Mouse (Mus musculus) heart, embryonic 12.5 days (tissue): ENCODE data around the gene Prkar1b. TPM values are rescaled to one million over a fixed set of nuclear protein-coding genes. Genes with fewer than 3 reads are reported as not detected.
A peak's percentile ranks its signal among the peaks of the same experiment; 100 is the strongest.

Source experiments
- ATAC-seq: fragments of 200-750 bp; cut with Nextera tagmentation; 2 replicates; pipeline ENCODE4 v1.8.0; 2017; ENCODE audit warnings: moderate TSS enrichment, moderate library complexity; ENCODE audit not compliant: insufficient number of reproducible peaks, low FRiP score
- H3K27ac ChIP-seq: fragments of 300-500 bp; sonication (generic); 2 replicates; pipeline ENCODE4 v1.5.1; 2016; ENCODE audit warnings: mild to moderate bottlenecking, moderate library complexity; ENCODE audit not compliant: poor library complexity, severe bottlenecking
- H3K27me3 ChIP-seq: fragments of 300-500 bp; sonication (generic); replicated peaks from 2 replicates; pipeline ENCODE4 v1.6.1; 2016; ENCODE audit warnings: mild to moderate bottlenecking, moderate library complexity
- H3K36me3 ChIP-seq: fragments of 300-500 bp; sonication (generic); 2 replicates; pipeline ENCODE4 v1.6.1; 2016; ENCODE audit warnings: mild to moderate bottlenecking, moderate library complexity
- H3K4me1 ChIP-seq: fragments of 300-500 bp; sonication (generic); replicated peaks from 2 replicates; pipeline ENCODE4 v1.6.1; 2016; ENCODE audit warnings: mild to moderate bottlenecking
- H3K4me2 ChIP-seq: fragments of 300-500 bp; sonication (generic); 2 replicates; pipeline ENCODE4 v1.6.1; 2016; ENCODE audit warnings: mild to moderate bottlenecking, moderate library complexity
- H3K4me3 ChIP-seq: fragments of 300-500 bp; sonication (generic); 2 replicates; pipeline ENCODE4 v1.5.1; 2016; ENCODE audit warnings: mild to moderate bottlenecking
- H3K9ac ChIP-seq: fragments of 300-500 bp; sonication (generic); 2 replicates; pipeline ENCODE4 v1.6.1; 2016; ENCODE audit warnings: mild to moderate bottlenecking, moderate library complexity
- H3K9me3 ChIP-seq: fragments of 300-500 bp; sonication (generic); replicated peaks from 2 replicates; pipeline ENCODE4 v1.6.1; 2016; ENCODE audit warnings: mild to moderate bottlenecking, moderate library complexity
- WGBS: fragments of 180-500 bp; shearing (Covaris S2); methylation state at CpG from one replicate; pipeline ENCODE4 v1.1.7; 2016; 5-methylcytosine and 5-hydroxymethylcytosine counted together
- polyA plus RNA-seq: library from polyadenylated mRNA; unstranded; fragments of >200 nt; fragmentation: Nextera tagmentation; extraction: Ambion mirVana; gene quantifications from 2 replicates; pipeline ENCODE4 v1.2.1, GENCODE M21; 2016

Gene Prkar1b
- 10.4 and 11.5 TPM in 2 replicates for polyA plus RNA-seq

- WGBS: under 1% methylated on average over 82 of the region's 87 CpGs
- Histone ChIP-seq H3K4me3 (peak within 1 kb of the TSS; percentile 90), H3K27ac (peak within 1 kb of the TSS; percentile 72; the same call in 1 of the 2 replicates), H3K9ac (peak within 1 kb of the TSS; percentile 89), H3K36me3 (peaks cover 32% of the 10 kb centered on the region), H3K4me1 (peaks cover 21% of the 10 kb centered on the region), H3K4me2 (peak within 1 kb of the TSS; percentile 95), H3K9me3 (no peaks in the 10 kb centered on the region), H3K27me3 (no peaks in the 10 kb centered on the region)
- ATAC-seq: peak; percentile 95
These were observed at the start of gene Prkar1b, which contains the start of gene Dnaaf5 for GRCm38 (mm10) chr5:139149681-139150602. Prkar1b (minus strand) TSS chr5:139150001. Dnaaf5 (plus strand) TSS chr5:139150223.

- Histone ChIP-seq H3K27me3 (no peaks in the 10 kb centered on the region), H3K9ac (peak overlapping the region; percentile 74), H3K4me2 (peak overlapping the region; percentile 90), H3K4me1 (peaks cover 29% of the 10 kb centered on the region), H3K27ac (peak overlapping the region; percentile 87), H3K36me3 (no peaks in the 10 kb centered on the region), H3K9me3 (no peaks in the 10 kb centered on the region), H3K4me3 (peak overlapping the region; percentile 70)
- 40% methylated on average over 2 of the region's 2 CpGs for WGBS
- no peak for ATAC-seq
These were observed 49.8 kb upstream of the Prkar1b start for GRCm38 (mm10) chr5:139199636-139199994.

- H3K9ac ChIP-seq: no peak overlapping the region
- no peaks in the 10 kb centered on the region for H3K9me3 ChIP-seq
- peaks cover 29% of the 10 kb centered on the region for H3K4me1 ChIP-seq
- H3K27me3 ChIP-seq: no peaks in the 10 kb centered on the region
- no peak overlapping the region for H3K27ac ChIP-seq
- H3K4me3 ChIP-seq: no peak overlapping the region
- no peaks in the 10 kb centered on the region for H3K36me3 ChIP-seq
- H3K4me2 ChIP-seq: no peak overlapping the region
- no peak for ATAC-seq
- WGBS: 86% methylated on average over 3 of the region's 3 CpGs
These were observed 49.0 kb upstream of the Prkar1b start for GRCm38 (mm10) chr5:139198779-139199178.

- WGBS: 63% methylated on average over 5 of the region's 5 CpGs
- no peak overlapping the region for H3K9ac ChIP-seq
- H3K4me3 ChIP-seq: no peak overlapping the region
- H3K4me1 ChIP-seq: no peaks in the 10 kb centered on the region
- no peak overlapping the region for H3K4me2 ChIP-seq
- peaks cover 24% of the 10 kb centered on the region for H3K36me3 ChIP-seq
- peaks cover 4% of the 10 kb centered on the region; the same call in 1 of the 2 replicates for H3K9me3 ChIP-seq
- H3K27ac ChIP-seq: no peak overlapping the region
- H3K27me3 ChIP-seq: no peaks in the 10 kb centered on the region
- no peak for ATAC-seq
These were observed 41.2 kb upstream of the Prkar1b start for GRCm38 (mm10) chr5:139190958-139191357.

- 93% methylated on average over 5 of the region's 5 CpGs for WGBS
- H3K36me3 ChIP-seq: peaks cover 36% of the 10 kb centered on the region
- no peak overlapping the region for H3K4me3 ChIP-seq
- no peaks in the 10 kb centered on the region for H3K4me1 ChIP-seq
- ATAC-seq: no peak
- no peak overlapping the region for H3K4me2 ChIP-seq
- H3K27me3 ChIP-seq: no peaks in the 10 kb centered on the region
- H3K27ac ChIP-seq: no peak overlapping the region
- peaks cover 4% of the 10 kb centered on the region; the same call in 1 of the 2 replicates for H3K9me3 ChIP-seq
- no peak overlapping the region for H3K9ac ChIP-seq
These were observed 39.9 kb upstream of the Prkar1b start for GRCm38 (mm10) chr5:139189726-139190125.

GRCm38 (mm10) chr5:139184897-139185296 is 35.1 kb upstream of the Prkar1b start:
- H3K4me3 ChIP-seq: no peak overlapping the region
- H3K27me3 ChIP-seq: no peaks in the 10 kb centered on the region
- H3K9ac ChIP-seq: no peak overlapping the region
- no peak for ATAC-seq
- H3K9me3 ChIP-seq: 0 out of 2 replicates have a peak, but pooled peaks cover 2% of the 10 kb centered on the region
- H3K4me2 ChIP-seq: no peak overlapping the region
- peaks cover 81% of the 10 kb centered on the region for H3K36me3 ChIP-seq
- H3K4me1 ChIP-seq: no peaks in the 10 kb centered on the region
- no peak overlapping the region for H3K27ac ChIP-seq
- 80% methylated on average over 4 of the region's 4 CpGs for WGBS

- WGBS: 89% methylated on average over 9 of the region's 9 CpGs
- no peak overlapping the region for H3K9ac ChIP-seq
- H3K27ac ChIP-seq: no peak overlapping the region
- H3K36me3 ChIP-seq: peaks cover 84% of the 10 kb centered on the region
- H3K9me3 ChIP-seq: no peaks in the 10 kb centered on the region
- no peak for ATAC-seq
- no peaks in the 10 kb centered on the region for H3K27me3 ChIP-seq
- no peaks in the 10 kb centered on the region for H3K4me1 ChIP-seq
- H3K4me2 ChIP-seq: no peak overlapping the region
- no peak overlapping the region for H3K4me3 ChIP-seq
These were observed 33.8 kb upstream of the Prkar1b start for GRCm38 (mm10) chr5:139183601-139184000.

- no peak overlapping the region for H3K4me2 ChIP-seq
- WGBS: 77% methylated on average over 2 of the region's 2 CpGs
- no peak overlapping the region for H3K9ac ChIP-seq
- no peak overlapping the region for H3K4me3 ChIP-seq
- H3K4me1 ChIP-seq: no peaks in the 10 kb centered on the region
- H3K9me3 ChIP-seq: no peaks in the 10 kb centered on the region
- no peak overlapping the region for H3K27ac ChIP-seq
- H3K27me3 ChIP-seq: no peaks in the 10 kb centered on the region
- peaks cover 82% of the 10 kb centered on the region for H3K36me3 ChIP-seq
- ATAC-seq: no peak
These were observed 33.3 kb upstream of the Prkar1b start for GRCm38 (mm10) chr5:139183131-139183530.

GRCm38 (mm10) chr5:139178895-139179631 is 29.3 kb upstream of the Prkar1b start:
- H3K4me3 ChIP-seq: no peak overlapping the region
- H3K4me1 ChIP-seq: peaks cover 9% of the 10 kb centered on the region; the same call in 1 of the 2 replicates
- WGBS: 24% methylated on average over 11 of the region's 11 CpGs
- H3K27me3 ChIP-seq: no peaks in the 10 kb centered on the region
- ATAC-seq: peak; percentile 71; the same call in 1 of the 2 replicates
- H3K9me3 ChIP-seq: no peaks in the 10 kb centered on the region
- H3K9ac ChIP-seq: no peak overlapping the region
- H3K4me2 ChIP-seq: no peak overlapping the region
- H3K27ac ChIP-seq: no peak overlapping the region
- H3K36me3 ChIP-seq: peaks cover 78% of the 10 kb centered on the region

GRCm38 (mm10) chr5:139174556-139175547 is 25.1 kb upstream of the Prkar1b start:
- H3K4me2 ChIP-seq: no peak overlapping the region
- no peaks in the 10 kb centered on the region for H3K27me3 ChIP-seq
- peak; percentile 72; the same call in 1 of the 2 replicates for ATAC-seq
- H3K27ac ChIP-seq: peak overlapping the region; percentile 55
- H3K9me3 ChIP-seq: no peaks in the 10 kb centered on the region
- no peak overlapping the region for H3K9ac ChIP-seq
- H3K4me1 ChIP-seq: peaks cover 12% of the 10 kb centered on the region; the same call in 1 of the 2 replicates
- H3K4me3 ChIP-seq: no peak overlapping the region
- 66% methylated on average over 10 of the region's 10 CpGs for WGBS
- H3K36me3 ChIP-seq: peaks cover 69% of the 10 kb centered on the region
